Mouse (Mus musculus): Measurements from ENCODE around the gene Trub1.

DNA sequence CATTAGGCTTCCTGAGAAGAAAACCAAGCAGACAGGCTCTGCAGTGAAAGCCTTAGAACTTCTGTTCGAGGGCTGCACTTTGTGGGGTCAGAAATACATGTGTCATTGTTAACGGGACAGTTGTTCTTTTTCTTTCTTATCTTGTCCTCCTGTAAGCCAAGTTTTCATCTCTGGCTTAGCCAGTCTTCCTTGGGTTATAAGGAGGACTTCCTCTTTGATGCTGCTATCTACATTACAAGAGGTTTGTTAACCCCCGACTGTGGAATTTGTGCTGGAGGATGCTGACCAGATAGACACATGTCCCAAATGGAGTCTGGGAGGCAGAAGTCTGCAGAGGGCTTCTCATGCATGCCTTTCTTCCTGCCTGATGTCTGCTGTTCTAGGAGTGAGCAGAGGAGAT is 39.5 kb upstream of the Trub1 start:
- TF ChIP-seq CTCF (IDR thresholded peaks at IDR 0.05; ENCODE audit: extremely low read depth, insufficient read depth, insufficient read length, insufficient replicate concordance): no peak
- TF ChIP-seq POLR2A (IDR thresholded peaks at IDR 0.05; ENCODE audit: low read depth, low read length): no peak
